In the genomic region with DNA sequence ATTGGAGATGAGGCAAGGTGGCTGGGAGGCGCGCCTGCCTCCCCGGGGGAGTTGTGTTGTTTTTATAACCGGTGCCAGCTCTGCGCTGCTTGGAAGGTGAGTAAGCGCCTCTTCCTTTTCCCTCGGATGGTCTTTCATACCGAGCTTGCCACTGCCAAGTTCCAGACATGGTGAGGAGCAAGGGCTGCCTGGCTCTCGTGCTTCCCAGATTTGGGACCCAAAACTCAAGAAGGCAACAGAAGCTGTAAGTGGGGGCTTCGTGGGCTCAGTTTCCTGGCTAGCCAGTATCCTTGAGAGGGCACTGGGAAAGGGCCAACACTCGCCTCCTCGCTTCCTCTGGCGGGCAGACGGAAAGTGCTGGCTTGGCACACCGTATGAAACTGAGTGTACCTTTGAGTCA, we compare ENCODE assay signal across 9 mouse cellular contexts.
DNase-seq lines count a peak whose midpoint lies in the region; ATAC-seq and TF ChIP-seq lines count a peak whose summit lies in the region.
"Had no signal": no experiment of that assay in that cellular context is flagged by ENCODE, and none has a peak within 500 bp of the region (broad histone marks: within the 10 kb centered on the region; RNA-seq: fewer than 3 reads in every experiment).

No protein-coding gene starts in this region.

- 36% methylated on average over 15 of the region's 15 CpGs for WGBS in neural tube, embryonic 15.5 days
- 5% methylated on average over 15 of the region's 15 CpGs for WGBS in cerebellum, adult 2 months
- WGBS in heart, embryonic 16.5 days, result 25% methylated on average over 15 of the region's 15 CpGs
- WGBS in lung, embryonic 16.5 days, result 28% methylated on average over 15 of the region's 15 CpGs

- peaks cover 25% of the 10 kb centered on the region for H3K4me1 ChIP-seq in neural tube, embryonic 15.5 days
- H3K4me1 ChIP-seq in cerebellum, adult 2 months (ENCODE audit: control insufficient read depth, insufficient read depth, low read length), result peaks cover 9% of the 10 kb centered on the region
- H3K4me1 ChIP-seq in heart, embryonic 16.5 days (ENCODE audit: control insufficient read depth, insufficient read depth, low read length), result peaks cover 27% of the 10 kb centered on the region
- H3K4me1 ChIP-seq in lung, embryonic 16.5 days (replicated peaks; ENCODE audit: control insufficient read depth, insufficient read depth, low read length), result peaks cover 19% of the 10 kb centered on the region

- H3K4me3 ChIP-seq in neural tube, embryonic 15.5 days (replicated peaks), result no peak overlapping the region
- H3K4me3 ChIP-seq in cerebellum, adult 2 months (replicated peaks; ENCODE audit: insufficient read depth, low read depth, low read length), result peak overlapping the region; percentile 52
- no peak overlapping the region for H3K4me3 ChIP-seq in heart, embryonic 16.5 days (ENCODE audit: low read length)
- H3K4me3 ChIP-seq in lung, embryonic 16.5 days (ENCODE audit: low read length), result no peak overlapping the region
- H3K4me3 ChIP-seq: neural tube, embryonic 13.5 days had no signal

- peak overlapping the region; percentile 31 for H3K4me2 ChIP-seq in neural tube, embryonic 15.5 days
- H3K4me2 ChIP-seq in heart, embryonic 16.5 days (ENCODE audit: low read depth, low read length), result peak overlapping the region; percentile 39
- no peak overlapping the region for H3K4me2 ChIP-seq in lung, embryonic 16.5 days (ENCODE audit: low read depth, low read length)
- H3K4me2 ChIP-seq: neural tube, embryonic 13.5 days had no signal

- no peak overlapping the region for H3K9ac ChIP-seq in neural tube, embryonic 15.5 days (replicated peaks)
- H3K9ac ChIP-seq in heart, embryonic 16.5 days (ENCODE audit: low read length), result peak overlapping the region; percentile 60
- H3K9ac ChIP-seq in lung, embryonic 16.5 days (ENCODE audit: low read length), result peak overlapping the region; percentile 13; the same call in 1 of the 2 replicates
- H3K9ac ChIP-seq: neural tube, embryonic 13.5 days had no signal

- no peak overlapping the region for H3K27ac ChIP-seq in neural tube, embryonic 15.5 days (replicated peaks)
- 0 out of 2 replicates have a peak overlapping the region, but pooled peaks have one; percentile 33 for H3K27ac ChIP-seq in cerebellum, adult 2 months (ENCODE audit: insufficient read depth, low read length)
- peak overlapping the region; percentile 66 for H3K27ac ChIP-seq in heart, embryonic 16.5 days (ENCODE audit: low read length)
- H3K27ac ChIP-seq in lung, embryonic 16.5 days (ENCODE audit: low read length), result 0 out of 2 replicates have a peak overlapping the region, but pooled peaks have one; percentile 34
- H3K27ac ChIP-seq: neural tube, embryonic 13.5 days had no signal

- no peak for DNase-seq in neural tube, embryonic 10.5 days (ENCODE audit: extremely low spot score, low spot score)
- DNase-seq in cerebellum, adult 2 months, result peak; percentile 59 to 61
- no peak for DNase-seq in layer of hippocampus, adult 11-12 months (ENCODE audit: low spot score)
- DNase-seq in retina, embryonic 14.5 days (ENCODE audit: low spot score), result no peak
- no peak for DNase-seq in layer of hippocampus, adult 9-10 months (ENCODE audit: low spot score)

- no peaks in the 10 kb centered on the region for H3K36me3 ChIP-seq in neural tube, embryonic 15.5 days
- H3K36me3 ChIP-seq in heart, embryonic 16.5 days (ENCODE audit: control insufficient read depth, insufficient read depth), result no peaks in the 10 kb centered on the region
- H3K36me3 ChIP-seq in lung, embryonic 16.5 days (ENCODE audit: control insufficient read depth, insufficient read depth, low read length), result no peaks in the 10 kb centered on the region
- H3K36me3 ChIP-seq: neural tube, embryonic 13.5 days had no signal

- no peaks in the 10 kb centered on the region for H3K9me3 ChIP-seq in neural tube, embryonic 15.5 days (replicated peaks)
- no peaks in the 10 kb centered on the region for H3K9me3 ChIP-seq in heart, embryonic 16.5 days (replicated peaks; ENCODE audit: control insufficient read depth, low read length)
- H3K9me3 ChIP-seq in lung, embryonic 16.5 days (ENCODE audit: control insufficient read depth, low read length), result no peaks in the 10 kb centered on the region
- H3K9me3 ChIP-seq: neural tube, embryonic 13.5 days had no signal

- TF ChIP-seq CTCF in cerebellum, adult 2 months (IDR thresholded peaks at IDR 0.05; ENCODE audit: borderline replicate concordance, insufficient read depth, low read depth, low read length), result no peak

- no peaks in the 10 kb centered on the region for H3K27me3 ChIP-seq in neural tube, embryonic 15.5 days (replicated peaks)
- H3K27me3 ChIP-seq in cerebellum, adult 2 months (ENCODE audit: control insufficient read depth, insufficient read depth, low read length), result no peaks in the 10 kb centered on the region
- no peaks in the 10 kb centered on the region for H3K27me3 ChIP-seq in heart, embryonic 16.5 days (ENCODE audit: control insufficient read depth, insufficient read depth, low read length)
- no peaks in the 10 kb centered on the region for H3K27me3 ChIP-seq in lung, embryonic 16.5 days (ENCODE audit: control insufficient read depth, insufficient read depth, low read depth, low read length)
- H3K27me3 ChIP-seq: neural tube, embryonic 13.5 days had no signal

- no peak for TF ChIP-seq POLR2A in cerebellum, adult 2 months (IDR thresholded peaks at IDR 0.05; ENCODE audit: borderline replicate concordance, insufficient read depth, low read length)

- no peak for ATAC-seq in neural tube, embryonic 15.5 days (ENCODE audit: low FRiP score)
- 0 out of 2 replicates have a peak, but pooled peaks have one; percentile 30 for ATAC-seq in heart, embryonic 16.5 days (replicated peaks; ENCODE audit: extremely low read depth, insufficient read depth, low FRiP score)
- ATAC-seq in lung, embryonic 16.5 days (ENCODE audit: low read depth), result no peak

Comparison
In these comparisons a context has a peak if more than half of its experiments do, and no peak if none do; other contexts are left out.
1. DNase-seq: peak in cerebellum, adult 2 months (2 of 2); none in neural tube, embryonic 10.5 days (single experiment), layer of hippocampus, adult 11-12 months (single experiment), retina, embryonic 14.5 days (single experiment) and layer of hippocampus, adult 9-10 months (single experiment).